Mouse (Mus musculus) stomach, embryonic 14.5 days (tissue): ENCODE results near the gene Cln5. TPM values are rescaled to one million over a fixed set of nuclear protein-coding genes. Genes with fewer than 3 reads are reported as not detected.

ENCODE experiments used
- ATAC-seq: fragments of 200-750 bp; cut with Nextera tagmentation; 2 replicates; pipeline ENCODE4 v1.8.0; 2017; ENCODE audit warnings: low read depth, moderate TSS enrichment; ENCODE audit not compliant: insufficient number of reproducible peaks, insufficient read depth, low FRiP score
- H3K27ac ChIP-seq: fragments of 300-500 bp; sonication (generic); 2 replicates; pipeline ENCODE4 v1.5.1; 2014; ENCODE audit warnings: mild to moderate bottlenecking, low read length, moderate library complexity, mixed read lengths
- H3K27me3 ChIP-seq: fragments of 300-500 bp; sonication (generic); 2 replicates; pipeline ENCODE4 v1.6.1; 2014; ENCODE audit warnings: low read length, control low read depth, mixed read lengths; ENCODE audit not compliant: control insufficient read depth, insufficient read depth
- H3K36me3 ChIP-seq: fragments of 300-500 bp; sonication (generic); 2 replicates; pipeline ENCODE4 v1.6.1; 2014; ENCODE audit warnings: mild to moderate bottlenecking, control low read depth, low read length, moderate library complexity, mixed read lengths; ENCODE audit not compliant: control insufficient read depth, insufficient read depth
- H3K4me1 ChIP-seq: fragments of 300-500 bp; sonication (generic); 2 replicates; pipeline ENCODE4 v1.6.1; 2014; ENCODE audit warnings: low read length, control low read depth, mixed read lengths; ENCODE audit not compliant: control insufficient read depth, insufficient read depth
- H3K4me2 ChIP-seq: fragments of 300-500 bp; sonication (generic); replicated peaks from 2 replicates; pipeline ENCODE4 v1.6.1; 2014; ENCODE audit warnings: low read depth, low read length, control low read depth
- H3K4me3 ChIP-seq: fragments of 300-500 bp; sonication (generic); 2 replicates; pipeline ENCODE4 v1.5.1; 2014; ENCODE audit warnings: low read depth, low read length, control low read depth
- H3K9ac ChIP-seq: fragments of 300-500 bp; sonication (generic); replicated peaks from 2 replicates; pipeline ENCODE4 v1.6.1; 2014; ENCODE audit warnings: low read depth, mild to moderate bottlenecking, control low read depth, low read length, moderate library complexity, mixed read lengths
- H3K9me3 ChIP-seq: fragments of 300-500 bp; sonication (generic); 2 replicates; pipeline ENCODE4 v1.6.1; 2016; ENCODE audit warnings: low read depth, low read length, control low read depth; ENCODE audit not compliant: control insufficient read depth
- WGBS: fragments of 180-500 bp; shearing (Covaris S2); extraction: QIAGEN DNeasy Blood & Tissue Kit; methylation state at CpG from one replicate; pipeline ENCODE4 v1.1.7; 2014; 5-methylcytosine and 5-hydroxymethylcytosine counted together
- polyA plus RNA-seq: library from polyadenylated mRNA; unstranded; fragments of >200 nt; fragmentation: Nextera tagmentation; extraction: Ambion mirVana; gene quantifications from 2 replicates; pipeline ENCODE4 v1.2.1, GENCODE M21; 2014

The Cln5 gene
- polyA plus RNA-seq, 1 experiment from 2014 or later, result 30.4 TPM

DNA sequence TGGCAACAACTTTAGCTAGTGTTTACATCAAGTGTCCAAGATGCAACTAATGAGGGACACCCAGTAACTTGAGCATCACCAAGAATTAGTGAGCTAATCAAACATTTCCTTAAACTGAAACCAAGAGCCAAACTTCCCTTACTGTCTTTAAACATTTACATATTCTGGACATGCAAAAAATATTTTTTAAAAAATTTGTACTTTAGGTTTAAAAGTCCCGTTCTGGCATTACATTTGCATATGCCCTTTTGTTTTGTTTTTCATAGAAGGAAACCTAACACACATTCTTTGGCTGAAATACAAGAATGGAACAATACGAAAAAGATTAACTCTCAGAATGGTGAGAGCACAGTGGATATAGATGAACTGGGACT is 28.2 kb downstream of the Cln5 start:
- H3K9me3 ChIP-seq, result no peaks in the 10 kb centered on the region
- H3K4me1 ChIP-seq, result peaks cover 16% of the 10 kb centered on the region; the same call in 1 of the 2 replicates
- peak overlapping the region; percentile 59 for H3K4me2 ChIP-seq
- peaks cover 2% of the 10 kb centered on the region; the same call in 1 of the 2 replicates for H3K36me3 ChIP-seq
- under 1% methylated on average over 2 of the region's 2 CpGs for WGBS
- H3K27me3 ChIP-seq, result no peaks in the 10 kb centered on the region
- peak overlapping the region; percentile 80 for H3K4me3 ChIP-seq
- peak overlapping the region; percentile 98; the same call in 1 of the 2 replicates for H3K27ac ChIP-seq
- no peak for ATAC-seq
- H3K9ac ChIP-seq, result peak overlapping the region; percentile 94; the same call in 1 of the 2 replicates

GRCm38 (mm10) chr14:103098587-103099235 is 28.7 kb downstream of the Cln5 start:
- Histone ChIP-seq H3K27me3 (no peaks in the 10 kb centered on the region), H3K36me3 (peaks cover under 1% of the 10 kb centered on the region; the same call in 1 of the 2 replicates), H3K4me2 (peak overlapping the region; percentile 59), H3K4me1 (peaks cover 12% of the 10 kb centered on the region; the same call in 1 of the 2 replicates), H3K9me3 (no peaks in the 10 kb centered on the region), H3K27ac (peak overlapping the region; percentile 98), H3K9ac (peak overlapping the region; percentile 94), H3K4me3 (peak overlapping the region; percentile 80)
- under 1% methylated on average over 64 of the region's 86 CpGs for WGBS
- ATAC-seq, result peak; percentile 81

DNA sequence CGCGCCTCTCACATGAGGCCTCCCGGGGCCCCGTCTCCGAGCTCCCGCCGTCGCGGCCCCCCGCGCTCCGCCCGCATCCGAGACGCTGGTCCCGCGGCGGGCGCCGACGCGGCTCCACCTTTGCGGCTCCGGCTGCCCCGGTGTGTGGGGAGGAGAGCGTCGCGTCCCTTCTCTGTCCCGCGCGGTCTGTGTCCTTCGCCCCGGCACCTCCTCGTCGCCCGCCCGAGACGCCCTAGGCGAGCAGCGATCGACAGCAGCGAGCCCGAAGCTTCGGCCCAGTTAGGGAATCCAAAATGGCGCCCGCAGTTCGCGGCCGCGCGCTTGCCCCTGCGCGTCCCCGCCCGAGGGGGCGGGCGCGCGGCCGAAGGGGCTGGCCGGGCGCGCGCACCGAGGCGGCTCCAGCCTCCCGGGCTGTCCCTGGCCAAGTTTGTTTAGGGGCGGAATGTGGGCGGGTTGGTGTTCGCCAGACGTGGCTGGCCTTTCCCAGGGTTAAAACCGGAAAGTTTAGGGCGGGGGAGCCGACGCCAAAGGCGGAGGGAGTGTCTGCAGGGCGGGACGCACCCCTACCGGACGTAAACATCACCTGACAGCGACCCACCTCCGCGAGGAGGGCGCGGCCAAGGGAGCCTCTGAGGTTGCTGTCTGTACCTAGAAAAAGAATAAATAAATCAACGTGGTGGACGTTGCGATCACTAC is 29.4 kb downstream of the Cln5 start, which contains the start of gene Fbxl3:
TSS of gene Fbxl3 (minus strand) at position 329 of the 696 bp plus-strand sequence.
- 2% methylated on average over 80 of the region's 88 CpGs for WGBS
- peak within 1 kb of the TSS; percentile 98 for H3K27ac ChIP-seq
- H3K27me3 ChIP-seq, result no peaks in the 10 kb centered on the region
- no peaks in the 10 kb centered on the region for H3K9me3 ChIP-seq
- ATAC-seq, result peak; percentile 93
- H3K4me2 ChIP-seq, result peak within 1 kb of the TSS; percentile 59
- peak within 1 kb of the TSS; percentile 80 for H3K4me3 ChIP-seq
- H3K4me1 ChIP-seq, result peaks cover 9% of the 10 kb centered on the region; the same call in 1 of the 2 replicates
- peak within 1 kb of the TSS; percentile 94 for H3K9ac ChIP-seq
- H3K36me3 ChIP-seq, result no peaks in the 10 kb centered on the region; the same call in 1 of the 2 replicates

- no peak for ATAC-seq
- H3K9ac ChIP-seq, result no peak overlapping the region
- H3K4me2 ChIP-seq, result no peak overlapping the region
- H3K36me3 ChIP-seq, result no peaks in the 10 kb centered on the region
- no peak overlapping the region; the same call in 1 of the 2 replicates for H3K27ac ChIP-seq
- peaks cover 9% of the 10 kb centered on the region; the same call in 1 of the 2 replicates for H3K4me1 ChIP-seq
- 73% methylated on average over 13 of the region's 13 CpGs for WGBS
- H3K4me3 ChIP-seq, result no peak overlapping the region; the same call in 1 of the 2 replicates
- H3K9me3 ChIP-seq, result no peaks in the 10 kb centered on the region
- H3K27me3 ChIP-seq, result no peaks in the 10 kb centered on the region
Measured at GRCm38 (mm10) chr14:103100296-103100695, 30.3 kb downstream of the Cln5 start.

DNA sequence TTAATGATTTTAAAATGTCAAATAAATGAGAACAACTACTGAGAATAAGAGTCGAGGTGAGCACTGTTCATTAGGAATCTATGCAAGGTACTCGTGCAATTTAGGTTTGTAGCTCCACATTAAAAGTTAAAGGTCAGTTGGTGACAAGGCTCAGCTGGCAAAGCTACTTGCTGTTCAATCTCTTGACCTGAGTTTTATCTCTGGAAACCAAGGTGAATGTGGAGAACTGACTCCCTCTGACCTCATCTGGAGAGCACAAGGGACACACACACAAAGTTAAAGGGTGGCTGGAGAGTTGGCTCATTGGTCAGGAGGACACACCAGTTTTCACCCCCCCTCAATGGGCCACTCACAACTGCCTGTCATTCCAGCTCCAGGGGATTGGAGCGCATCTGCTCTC is 31.2 kb downstream of the Cln5 start:
- Histone ChIP-seq H3K27ac (no peak overlapping the region), H3K36me3 (no peaks in the 10 kb centered on the region), H3K27me3 (no peaks in the 10 kb centered on the region), H3K4me3 (no peak overlapping the region), H3K4me2 (no peak overlapping the region), H3K9me3 (no peaks in the 10 kb centered on the region), H3K9ac (no peak overlapping the region), H3K4me1 (peaks cover 9% of the 10 kb centered on the region; the same call in 1 of the 2 replicates)
- WGBS, result 51% methylated on average over 3 of the region's 3 CpGs
- ATAC-seq, result no peak

GRCm38 (mm10) chr14:103102246-103102645 is 32.2 kb downstream of the Cln5 start:
- Histone ChIP-seq H3K4me3 (no peak overlapping the region), H3K4me2 (no peak overlapping the region), H3K27ac (no peak overlapping the region), H3K9me3 (no peaks in the 10 kb centered on the region), H3K9ac (no peak overlapping the region), H3K36me3 (no peaks in the 10 kb centered on the region), H3K4me1 (peaks cover 7% of the 10 kb centered on the region; the same call in 1 of the 2 replicates), H3K27me3 (no peaks in the 10 kb centered on the region)
- no peak for ATAC-seq
- WGBS, result 49% methylated on average over 6 of the region's 6 CpGs

- Histone ChIP-seq H3K9me3 (no peaks in the 10 kb centered on the region), H3K4me2 (no peak overlapping the region), H3K9ac (no peak overlapping the region), H3K36me3 (no peaks in the 10 kb centered on the region), H3K4me3 (no peak overlapping the region), H3K4me1 (peaks cover 5% of the 10 kb centered on the region; the same call in 1 of the 2 replicates), H3K27me3 (no peaks in the 10 kb centered on the region), H3K27ac (no peak overlapping the region)
- ATAC-seq, result no peak
- 53% methylated on average over 10 of the region's 10 CpGs for WGBS
Measured at GRCm38 (mm10) chr14:103102731-103103335, 32.8 kb downstream of the Cln5 start.

GRCm38 (mm10) chr14:103106301-103106700 is 36.3 kb downstream of the Cln5 start:
- H3K9me3 ChIP-seq, result no peaks in the 10 kb centered on the region
- H3K4me1 ChIP-seq, result no peaks in the 10 kb centered on the region
- no peak overlapping the region for H3K4me2 ChIP-seq
- H3K4me3 ChIP-seq, result no peak overlapping the region
- H3K27me3 ChIP-seq, result no peaks in the 10 kb centered on the region
- no peaks in the 10 kb centered on the region for H3K36me3 ChIP-seq
- no peak for ATAC-seq
- WGBS, result 78% methylated on average over 2 of the region's 2 CpGs
- no peak overlapping the region for H3K9ac ChIP-seq
- H3K27ac ChIP-seq, result no peak overlapping the region
